Mouse (Mus musculus): ENCODE results near the gene Gm49388. TPM values are rescaled to one million over a fixed set of nuclear protein-coding genes. Genes with fewer than 3 reads are reported as not detected.

Gm49388 gene
- not detected for polyA plus RNA-seq (2017; shearing (Covaris generic))

DNA sequence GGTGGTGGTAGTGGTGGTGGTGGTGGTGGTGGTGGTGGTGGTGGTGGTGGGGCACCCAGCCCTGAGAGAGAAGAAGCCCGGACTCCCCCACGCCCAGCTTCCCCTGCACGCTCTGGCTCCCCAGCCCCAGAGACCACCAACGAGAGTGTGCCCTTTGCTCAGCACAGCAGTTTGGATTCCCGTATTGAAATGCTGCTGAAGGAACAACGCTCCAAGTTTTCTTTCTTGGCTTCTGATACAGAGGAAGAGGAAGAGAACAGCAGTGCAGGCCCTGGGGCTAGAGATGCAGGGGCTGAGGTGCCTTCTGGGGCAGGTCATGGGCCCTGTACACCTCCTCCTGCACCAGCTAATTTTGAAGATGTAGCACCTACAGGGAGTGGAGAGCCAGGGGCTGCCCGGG is at the start of gene Gm49388:
TSS of gene Gm49388 (plus strand) at position 301 of the 400 bp plus-strand sequence.

DNA sequence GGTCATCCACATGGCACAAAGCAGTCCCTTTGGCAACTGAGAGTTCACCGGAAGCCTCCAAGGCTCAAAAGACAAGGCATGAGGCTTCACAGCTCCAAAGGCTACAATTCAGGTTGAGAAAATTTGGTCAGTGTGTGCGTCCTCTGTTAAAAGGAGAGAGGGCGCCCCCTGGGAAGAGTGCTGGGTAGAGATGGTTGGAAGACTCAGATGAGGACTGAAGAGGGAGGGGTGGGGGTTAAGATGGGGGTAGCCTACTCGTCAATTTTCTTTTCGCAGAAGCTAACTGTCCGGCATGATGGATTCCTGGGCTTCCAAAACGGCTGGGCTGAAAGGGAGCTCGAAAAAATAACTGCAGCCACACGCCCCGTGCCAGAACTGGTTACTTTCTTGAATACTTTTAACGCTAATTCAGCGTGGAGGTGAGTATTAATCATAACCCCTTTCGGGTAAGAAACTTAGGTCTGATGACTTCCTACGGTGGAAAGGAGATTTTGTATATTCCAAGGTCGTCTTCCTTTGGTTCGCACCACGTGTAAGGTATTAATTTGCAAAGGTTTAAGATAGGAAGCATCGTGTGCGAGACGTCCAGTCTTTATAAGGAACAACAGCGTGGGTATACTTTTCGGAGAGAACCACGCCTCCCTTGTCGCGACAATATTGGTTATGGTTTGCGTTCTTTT is 40.9 kb upstream of the Gm49388 start, which contains the start of gene Fbxl19:
TSS of gene Fbxl19 (plus strand) at position 178 of the 680 bp plus-strand sequence.

DNA sequence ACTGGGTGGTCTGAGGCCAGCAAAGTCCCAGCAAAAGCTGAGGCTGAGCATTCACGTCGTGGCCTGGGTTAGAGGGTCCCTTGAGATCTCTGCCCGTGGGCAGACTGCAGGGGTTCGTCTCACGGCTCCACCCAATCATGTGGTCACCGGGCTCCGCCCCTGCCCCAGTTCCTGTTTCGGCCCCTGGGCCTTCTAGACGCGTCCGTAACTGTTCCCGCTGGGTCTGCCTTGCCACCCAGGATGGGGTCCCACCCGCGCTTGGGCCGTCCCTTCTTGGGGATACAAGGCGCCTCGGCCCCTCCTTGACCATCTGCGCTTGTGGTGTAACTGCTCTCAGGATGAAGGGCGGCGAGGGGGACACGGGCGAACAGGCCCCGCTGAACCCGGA is 15.8 kb upstream of the Gm49388 start, which contains the start of gene Orai3:
TSS of gene Orai3 (plus strand) at position 165 of the 388 bp plus-strand sequence.

DNA sequence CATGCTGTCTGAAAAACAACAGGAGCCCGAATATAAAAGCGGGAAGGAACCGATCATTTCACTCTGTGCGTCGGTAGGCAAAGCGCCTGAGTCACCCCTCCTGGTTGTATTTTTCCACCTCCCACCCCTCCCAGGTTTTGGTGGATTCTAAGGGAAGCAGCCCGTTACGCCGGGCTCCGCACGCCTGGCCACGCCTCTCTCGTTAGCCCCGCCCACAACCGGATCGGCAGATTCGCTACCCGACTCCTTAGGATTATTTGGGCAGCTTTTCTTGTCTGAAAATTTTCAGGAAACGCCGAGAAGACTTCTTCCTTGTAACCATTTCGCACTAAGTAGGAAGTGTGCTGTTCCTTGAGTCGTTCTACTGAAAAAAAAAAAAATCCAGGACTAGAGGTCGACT is 9.0 kb upstream of the Gm49388 start, which contains the start of gene Setd1a:
TSS of gene Setd1a (plus strand) at position 245 of the 400 bp plus-strand sequence.

DNA sequence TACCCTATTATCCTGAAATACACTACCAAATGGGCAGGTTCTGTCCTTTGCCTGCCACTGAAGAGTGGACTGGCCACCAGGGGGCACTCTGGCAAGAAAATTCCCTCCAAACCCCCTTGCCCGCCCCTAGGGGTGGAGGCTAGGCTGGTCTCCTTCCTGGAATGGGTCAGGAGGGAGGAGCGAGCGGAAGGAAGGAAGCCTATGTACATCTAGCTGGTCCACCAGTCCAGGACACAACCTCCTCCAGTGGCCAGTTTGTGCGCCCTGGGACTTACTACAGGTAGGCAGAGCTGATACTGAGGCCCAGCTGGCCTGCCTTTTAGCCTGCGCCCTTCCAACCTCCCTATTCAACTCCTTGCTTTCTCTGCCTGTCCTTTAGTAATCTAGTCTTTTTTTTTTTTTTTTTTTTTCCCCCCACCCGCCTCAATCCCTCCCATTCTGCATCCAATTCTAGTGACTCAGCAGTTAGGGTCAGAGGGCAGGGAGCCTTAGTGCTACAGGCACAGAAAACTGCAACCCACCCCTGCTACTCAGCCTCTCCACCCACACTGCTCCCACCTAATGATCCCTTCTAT is 15.1 kb downstream of the Gm49388 start, which contains the start of gene Hsd3b7:
TSS of gene Hsd3b7 (plus strand) at position 170 of the 575 bp plus-strand sequence.

DNA sequence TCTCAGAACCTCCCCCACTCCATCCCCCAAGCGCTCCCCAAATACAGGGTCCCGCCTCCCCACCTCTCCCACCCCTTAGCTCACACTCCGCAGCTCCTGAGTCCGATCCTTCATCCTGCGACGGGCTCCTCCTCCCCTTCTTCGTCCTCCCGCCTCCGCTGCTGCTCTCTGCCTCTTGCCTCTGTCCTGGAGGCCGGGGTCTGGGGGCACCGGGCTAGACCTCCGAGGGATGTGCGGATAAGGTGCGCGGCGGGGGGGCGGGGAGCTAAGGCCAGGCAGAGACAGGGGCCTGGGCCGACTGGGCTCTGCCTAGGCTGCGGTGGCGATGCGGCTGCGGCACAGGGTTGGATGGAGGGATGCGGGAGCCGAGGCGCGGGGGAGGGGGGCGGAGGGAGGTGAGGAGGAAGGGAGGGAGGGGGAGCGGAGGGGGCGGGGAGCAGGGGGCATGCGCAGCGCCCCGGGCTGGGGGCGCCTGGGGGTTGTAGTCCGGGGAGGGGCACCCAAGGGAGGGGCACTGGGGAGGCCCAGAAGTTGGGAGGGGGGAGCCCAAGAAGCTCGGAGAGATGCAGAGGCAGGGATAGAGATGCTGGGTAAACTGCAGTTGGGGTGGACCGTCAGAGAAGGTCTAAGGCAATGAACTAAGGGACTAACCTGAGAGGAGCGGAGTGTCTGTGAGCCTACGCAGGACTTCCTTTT is 38.9 kb downstream of the Gm49388 start, which contains the start of the genes Stx4a and Stx1b:
TSS of gene Stx4a (plus strand) at position 119 of the 696 bp plus-strand sequence.
TSS of gene Stx1b (minus strand) at position 374 of the 696 bp plus-strand sequence.

Other genes starting within 250 kb of the Gm49388 start
- gene Tmem265, start 224.2 kb upstream of the Gm49388 start, polyA plus RNA-seq (2017; shearing (Covaris generic)): 15.0 TPM
- gene Phkg2, start 212.3 kb upstream of the Gm49388 start, polyA plus RNA-seq (2017; shearing (Covaris generic)): 114 TPM
- gene Ccdc189, start 197.0 kb upstream of the Gm49388 start, polyA plus RNA-seq (2017; shearing (Covaris generic)): 0.42 TPM
- 129 TPM for gene Rnf40, start 196.8 kb upstream of the Gm49388 start, polyA plus RNA-seq (2017; shearing (Covaris generic))
- gene Zfp629, start 169.8 kb upstream of the Gm49388 start, polyA plus RNA-seq (2017; shearing (Covaris generic)): 1.0 TPM
- 74.6 TPM for gene Bcl7c, start 76.7 kb upstream of the Gm49388 start, polyA plus RNA-seq (2017; shearing (Covaris generic))
- gene Ctf1, start 72.9 kb upstream of the Gm49388 start, polyA plus RNA-seq (2017; shearing (Covaris generic)): not detected
- not detected for gene Ctf2, start 53.4 kb upstream of the Gm49388 start, polyA plus RNA-seq (2017; shearing (Covaris generic))
- gene Fbxl19, start 41.1 kb upstream of the Gm49388 start, polyA plus RNA-seq (2017; shearing (Covaris generic)): 1.3 TPM
- 24.1 TPM for gene Orai3, start 15.8 kb upstream of the Gm49388 start, polyA plus RNA-seq (2017; shearing (Covaris generic))
- gene Setd1a, start 8.9 kb upstream of the Gm49388 start, polyA plus RNA-seq (2017; shearing (Covaris generic)): 3.5 TPM
- 2.4 TPM for gene Hsd3b7, start 15.0 kb downstream of the Gm49388 start, polyA plus RNA-seq (2017; shearing (Covaris generic))
- 150 TPM for gene Stx4a, start 38.7 kb downstream of the Gm49388 start, polyA plus RNA-seq (2017; shearing (Covaris generic))
- gene Stx1b, start 38.9 kb downstream of the Gm49388 start, polyA plus RNA-seq (2017; shearing (Covaris generic)): not detected
- 43.1 TPM for gene Zfp646, start 90.6 kb downstream of the Gm49388 start, polyA plus RNA-seq (2017; shearing (Covaris generic))
- 21.8 TPM for gene Zfp668, start 91.2 kb downstream of the Gm49388 start, polyA plus RNA-seq (2017; shearing (Covaris generic))
- 0.48 TPM for gene Prss53, start 105.4 kb downstream of the Gm49388 start, polyA plus RNA-seq (2017; shearing (Covaris generic))
- gene Gm21974, start 109.8 kb downstream of the Gm49388 start, polyA plus RNA-seq (2017; shearing (Covaris generic)): not detected
- gene Vkorc1, start 110.0 kb downstream of the Gm49388 start, polyA plus RNA-seq (2017; shearing (Covaris generic)): 34.1 TPM
- 68.1 TPM for gene Bckdk, start 118.5 kb downstream of the Gm49388 start, polyA plus RNA-seq (2017; shearing (Covaris generic))
- gene Kat8, start 126.9 kb downstream of the Gm49388 start, polyA plus RNA-seq (2017; shearing (Covaris generic)): 46.5 TPM
- 0.11 TPM for gene Prss8, start 144.5 kb downstream of the Gm49388 start, polyA plus RNA-seq (2017; shearing (Covaris generic))
- gene Prss36, start 161.1 kb downstream of the Gm49388 start, polyA plus RNA-seq (2017; shearing (Covaris generic)): 4.2 TPM
- gene Fus, start 181.8 kb downstream of the Gm49388 start, polyA plus RNA-seq (2017; shearing (Covaris generic)): 152 TPM
- 292 TPM for gene Pycard, start 208.3 kb downstream of the Gm49388 start, polyA plus RNA-seq (2017; shearing (Covaris generic))
- gene Trim72, start 218.3 kb downstream of the Gm49388 start, polyA plus RNA-seq (2017; shearing (Covaris generic)): not detected

Data from CD4-positive, CD25-positive, alpha-beta regulatory T cell (primary cell).